Mouse (Mus musculus) hindbrain, embryonic 16.5 days (tissue): ENCODE data around the gene Cnksr3. TPM values are rescaled to one million over a fixed set of nuclear protein-coding genes. Genes with fewer than 3 reads are reported as not detected.

Experiments
- ATAC-seq: fragments of 200-750 bp; cut with Nextera tagmentation; 2 replicates; pipeline ENCODE4 v1.8.0; 2017; ENCODE audit warnings: moderate TSS enrichment, moderate library complexity
- H3K27ac ChIP-seq: fragments of 300-500 bp; sonication (generic); 2 replicates; pipeline ENCODE4 v1.5.1; 2014; ENCODE audit warnings: low read depth, mild to moderate bottlenecking, control low read depth, low read length, moderate library complexity
- H3K27me3 ChIP-seq: fragments of 300-500 bp; sonication (generic); replicated peaks from 2 replicates; pipeline ENCODE4 v1.6.1; 2014; ENCODE audit warnings: low read length; ENCODE audit not compliant: control insufficient read depth, insufficient read depth
- H3K36me3 ChIP-seq: fragments of 300-500 bp; sonication (generic); 2 replicates; pipeline ENCODE4 v1.6.1; 2014; ENCODE audit warnings: mild to moderate bottlenecking, low read length, moderate library complexity, mixed read lengths; ENCODE audit not compliant: control insufficient read depth, insufficient read depth
- H3K4me1 ChIP-seq: fragments of 300-500 bp; sonication (generic); 2 replicates; pipeline ENCODE4 v1.6.1; 2014; ENCODE audit warnings: low read depth, low read length; ENCODE audit not compliant: control insufficient read depth, insufficient read depth
- H3K4me2 ChIP-seq: fragments of 300-500 bp; sonication (generic); 2 replicates; pipeline ENCODE4 v1.6.1; 2014; ENCODE audit warnings: mild to moderate bottlenecking, low read length, control low read depth, moderate library complexity
- H3K4me3 ChIP-seq: fragments of 300-500 bp; sonication (generic); 2 replicates; pipeline ENCODE4 v1.5.1; 2014; ENCODE audit warnings: mild to moderate bottlenecking, low read length, control low read depth, moderate library complexity
- H3K9ac ChIP-seq: fragments of 300-500 bp; sonication (generic); 2 replicates; pipeline ENCODE4 v1.6.1; 2014; ENCODE audit warnings: low read depth, mild to moderate bottlenecking, control low read depth, low read length, moderate library complexity
- H3K9me3 ChIP-seq: fragments of 300-500 bp; sonication (generic); 2 replicates; pipeline ENCODE4 v1.6.1; 2014; ENCODE audit warnings: mild to moderate bottlenecking, low read length, moderate library complexity; ENCODE audit not compliant: control insufficient read depth
- WGBS: fragments of 180-500 bp; shearing (Covaris S2); extraction: QIAGEN DNeasy Blood & Tissue Kit; methylation state at CpG from one replicate; pipeline ENCODE4 v1.1.7; 2014; 5-methylcytosine and 5-hydroxymethylcytosine counted together
- polyA plus RNA-seq: library from polyadenylated mRNA; unstranded; fragments of >200 nt; fragmentation: Nextera tagmentation; extraction: Ambion mirVana; gene quantifications from 2 replicates; pipeline ENCODE4 v1.2.1, GENCODE M21; 2015

Cnksr3 gene
- polyA plus RNA-seq, result 3.7 and 4.2 TPM in 2 replicates

DNA sequence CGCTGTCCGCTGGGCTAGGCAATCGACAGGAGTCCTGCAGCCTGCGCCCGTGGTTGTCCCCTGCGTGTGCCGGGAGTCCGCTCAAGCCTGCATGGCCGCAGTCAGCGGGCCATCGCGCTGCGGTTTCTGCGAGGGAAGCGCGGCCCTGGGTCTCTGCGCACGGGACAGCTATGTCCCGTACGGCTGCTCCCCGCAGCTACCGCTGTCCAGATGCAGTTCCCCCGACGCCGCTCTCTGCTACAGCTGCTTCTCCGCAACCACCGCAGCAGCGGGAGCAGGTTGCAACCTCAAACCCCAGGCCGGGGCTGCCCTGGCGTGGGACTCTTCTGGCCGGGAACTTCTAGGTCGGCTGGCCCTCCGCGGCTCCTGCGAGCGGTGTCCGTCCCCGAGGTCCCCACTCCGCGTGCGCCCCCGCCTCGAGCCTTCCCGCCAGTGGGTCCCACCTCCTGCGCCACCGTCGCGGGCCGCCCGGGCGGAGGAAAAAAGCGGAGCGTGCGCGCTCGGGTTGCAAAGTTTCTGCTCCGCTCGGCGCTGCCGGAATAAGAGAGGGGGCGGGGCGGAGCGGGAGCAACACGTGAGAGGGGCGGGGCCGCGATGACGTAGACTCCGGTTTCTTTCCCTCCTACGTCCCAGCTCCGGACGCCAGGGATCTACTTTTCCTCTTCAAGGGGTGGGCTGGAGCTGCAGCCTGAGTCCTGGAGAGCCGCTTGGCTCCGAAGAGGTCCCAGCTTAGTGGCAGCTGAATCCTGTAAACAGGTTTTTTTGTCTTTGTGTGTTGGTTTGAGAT lies at the start of gene Cnksr3:
Gene Cnksr3 (minus strand): TSS at position 542 of the 787 bp plus-strand sequence.
- peak within 1 kb of the TSS; percentile 98 for H3K4me2 ChIP-seq
- no peaks in the 10 kb centered on the region for H3K27me3 ChIP-seq
- no peaks in the 10 kb centered on the region for H3K36me3 ChIP-seq
- H3K4me3 ChIP-seq, result peak within 1 kb of the TSS; percentile 86
- H3K4me1 ChIP-seq, result peaks cover 8% of the 10 kb centered on the region
- peak; percentile 90 for ATAC-seq
- H3K27ac ChIP-seq, result peak within 1 kb of the TSS; percentile 75
- WGBS, result under 1% methylated on average over 69 of the region's 74 CpGs
- H3K9me3 ChIP-seq, result no peaks in the 10 kb centered on the region
- H3K9ac ChIP-seq, result peak within 1 kb of the TSS; percentile 78

DNA sequence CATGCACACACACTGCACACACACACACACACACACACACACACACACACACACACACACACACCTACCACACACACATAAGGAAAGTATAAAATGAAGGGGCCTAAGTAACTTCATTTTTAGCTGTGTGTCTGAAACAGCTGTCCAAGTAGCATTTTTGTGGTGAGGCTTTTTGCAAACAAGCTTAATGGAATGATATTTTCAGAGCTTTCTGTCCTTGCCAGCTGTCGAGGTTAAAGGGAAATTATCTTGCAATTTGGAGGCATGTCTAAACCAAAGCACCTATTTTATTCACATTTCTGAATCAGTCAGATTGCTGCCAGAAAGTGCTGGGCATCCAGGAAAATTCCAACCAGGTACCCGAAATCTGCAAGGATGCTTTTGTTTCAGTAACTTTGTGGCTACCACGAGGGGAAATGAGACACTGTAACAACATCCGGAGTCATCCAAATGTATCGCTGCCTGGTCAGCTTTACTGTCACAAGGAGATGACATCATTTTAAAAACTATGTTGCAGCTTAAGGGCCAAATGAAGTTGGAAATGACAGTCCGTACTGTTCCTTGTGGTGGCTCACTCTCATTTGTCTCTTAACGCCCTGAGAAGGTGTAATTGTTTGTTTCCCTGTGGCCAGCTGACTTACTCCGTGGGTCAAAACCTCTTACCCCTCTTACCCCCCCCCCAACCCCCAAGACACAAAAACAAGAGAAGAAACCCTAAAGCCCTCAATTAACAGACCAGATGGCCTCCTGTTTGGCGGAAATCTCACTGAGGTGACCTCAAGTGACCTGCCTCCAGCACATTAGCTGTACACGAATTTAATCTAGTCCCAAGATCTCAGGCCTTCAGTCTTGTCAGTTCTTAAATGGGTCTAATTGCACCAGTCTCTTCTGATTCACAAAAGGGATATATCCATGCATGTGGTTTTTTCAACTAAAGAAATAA lies 48.4 kb upstream of the Cnksr3 start:
- H3K27ac ChIP-seq, result no peak overlapping the region
- 61% methylated on average over 10 of the region's 10 CpGs for WGBS
- H3K9ac ChIP-seq, result no peak overlapping the region
- no peak for ATAC-seq
- no peaks in the 10 kb centered on the region; the same call in 1 of the 2 replicates for H3K4me1 ChIP-seq
- H3K27me3 ChIP-seq, result no peaks in the 10 kb centered on the region
- H3K4me3 ChIP-seq, result no peak overlapping the region
- H3K9me3 ChIP-seq, result no peaks in the 10 kb centered on the region
- H3K36me3 ChIP-seq, result no peaks in the 10 kb centered on the region
- H3K4me2 ChIP-seq, result no peak overlapping the region

DNA sequence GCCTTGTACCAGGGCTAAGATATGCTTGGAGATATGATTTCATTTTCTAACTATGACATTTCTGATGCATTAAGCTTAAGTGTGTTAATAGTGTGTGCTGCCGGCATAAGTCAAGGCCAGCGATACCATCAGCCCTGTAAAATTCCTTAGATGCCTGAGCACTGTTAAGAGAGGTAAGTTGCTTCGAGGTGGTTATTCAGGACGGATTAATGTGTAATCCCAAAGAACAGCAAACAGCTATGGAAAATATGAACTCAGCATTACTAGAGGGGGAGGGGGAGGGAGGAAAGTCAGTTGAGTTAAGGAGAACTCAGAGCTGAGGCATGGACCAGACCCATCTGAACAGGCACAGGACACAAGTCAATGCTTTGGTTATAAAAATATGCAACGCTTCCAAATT lies 46.6 kb upstream of the Cnksr3 start:
- Histone ChIP-seq H3K4me1 (no peaks in the 10 kb centered on the region), H3K4me3 (no peak overlapping the region), H3K9me3 (no peaks in the 10 kb centered on the region), H3K4me2 (no peak overlapping the region), H3K27me3 (no peaks in the 10 kb centered on the region), H3K9ac (no peak overlapping the region), H3K27ac (no peak overlapping the region), H3K36me3 (no peaks in the 10 kb centered on the region)
- 90% methylated on average over 5 of the region's 5 CpGs for WGBS
- no peak for ATAC-seq

DNA sequence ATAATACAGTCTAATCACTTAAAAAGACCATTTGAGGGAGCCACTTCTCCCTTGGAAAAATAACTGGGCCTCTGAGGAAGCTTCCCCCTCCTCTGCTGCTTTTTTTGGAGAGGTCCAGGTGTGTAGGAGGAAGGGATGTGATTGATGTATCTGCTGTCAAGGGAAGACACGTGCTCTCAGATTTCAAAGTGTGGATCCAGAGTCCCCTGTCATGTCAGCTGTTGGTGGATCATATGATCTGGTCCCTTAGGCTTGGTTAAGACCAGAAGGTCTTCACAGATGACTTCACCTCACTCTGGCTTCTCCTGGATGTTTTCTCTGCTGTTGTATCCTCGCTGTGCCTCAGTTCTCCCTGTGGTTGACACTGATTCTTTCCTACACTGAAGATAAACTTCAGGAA lies 38.4 kb upstream of the Cnksr3 start:
- no peak overlapping the region for H3K4me2 ChIP-seq
- no peak overlapping the region for H3K27ac ChIP-seq
- no peak overlapping the region for H3K4me3 ChIP-seq
- no peak for ATAC-seq
- no peaks in the 10 kb centered on the region for H3K4me1 ChIP-seq
- no peaks in the 10 kb centered on the region for H3K36me3 ChIP-seq
- H3K27me3 ChIP-seq, result no peaks in the 10 kb centered on the region
- 69% methylated on average over 2 of the region's 2 CpGs for whole genome bisulfite sequencing
- no peak overlapping the region for H3K9ac ChIP-seq
- H3K9me3 ChIP-seq, result no peaks in the 10 kb centered on the region

DNA sequence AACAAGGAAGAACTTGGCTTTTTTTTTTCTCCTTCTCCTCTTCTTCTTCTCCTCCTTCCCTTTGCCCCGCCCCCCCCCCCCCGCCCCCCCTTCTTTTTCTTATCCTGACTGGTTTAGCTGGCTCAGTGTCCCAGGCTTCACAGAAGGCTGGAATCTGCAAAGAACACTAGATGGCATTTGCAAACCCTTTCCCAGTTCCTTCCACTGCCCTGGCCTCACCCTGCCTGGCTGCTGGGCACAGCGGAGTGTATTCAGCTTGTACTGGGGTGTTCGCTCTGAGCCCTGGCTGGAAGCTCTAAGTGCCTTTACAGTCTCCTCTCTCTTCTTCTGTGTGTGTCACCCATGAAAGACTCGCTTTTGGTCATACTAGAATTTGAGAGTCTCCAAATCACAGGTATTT lies 22.6 kb upstream of the Cnksr3 start:
- Histone ChIP-seq H3K4me1 (no peaks in the 10 kb centered on the region), H3K4me3 (no peak overlapping the region), H3K27me3 (no peaks in the 10 kb centered on the region), H3K27ac (no peak overlapping the region), H3K9ac (no peak overlapping the region), H3K9me3 (no peaks in the 10 kb centered on the region), H3K36me3 (no peaks in the 10 kb centered on the region), H3K4me2 (no peak overlapping the region)
- no peak for ATAC-seq
- 28% methylated on average over 4 of the region's 5 CpGs for WGBS

DNA sequence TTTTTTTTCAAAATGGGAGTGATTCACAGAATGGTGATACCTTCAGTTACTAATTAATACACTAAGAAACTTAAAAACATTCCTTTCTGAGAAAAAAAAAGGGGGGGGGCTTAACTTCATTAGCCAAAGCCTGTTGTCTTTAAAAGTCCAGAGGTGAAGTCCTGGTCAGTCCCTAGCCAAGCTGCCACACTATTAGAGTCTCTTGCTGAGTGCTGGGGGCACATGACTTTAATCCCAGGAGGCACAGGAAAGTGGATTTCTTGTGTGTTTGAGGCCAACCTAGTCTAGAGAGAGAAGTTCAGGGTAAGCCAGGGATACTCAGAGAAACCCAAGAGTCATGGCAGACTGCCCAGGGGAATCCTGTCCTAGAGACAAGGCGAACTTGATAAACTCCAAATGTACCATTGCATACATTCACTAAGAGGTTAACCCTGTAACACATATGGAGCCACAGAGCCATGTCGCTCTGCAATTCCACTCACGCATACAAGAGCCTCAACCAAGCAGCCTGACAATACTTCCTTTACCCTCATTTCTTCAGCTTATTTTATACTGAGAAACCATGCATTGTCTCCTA lies 5.6 kb upstream of the Cnksr3 start:
- Histone ChIP-seq H3K9me3 (no peaks in the 10 kb centered on the region), H3K4me1 (peaks cover 3% of the 10 kb centered on the region), H3K4me2 (no peak overlapping the region), H3K27me3 (no peaks in the 10 kb centered on the region), H3K9ac (no peak overlapping the region), H3K27ac (no peak overlapping the region), H3K4me3 (no peak overlapping the region), H3K36me3 (no peaks in the 10 kb centered on the region)
- WGBS, result 94% methylated on average over 3 of the region's 3 CpGs
- ATAC-seq, result no peak

DNA sequence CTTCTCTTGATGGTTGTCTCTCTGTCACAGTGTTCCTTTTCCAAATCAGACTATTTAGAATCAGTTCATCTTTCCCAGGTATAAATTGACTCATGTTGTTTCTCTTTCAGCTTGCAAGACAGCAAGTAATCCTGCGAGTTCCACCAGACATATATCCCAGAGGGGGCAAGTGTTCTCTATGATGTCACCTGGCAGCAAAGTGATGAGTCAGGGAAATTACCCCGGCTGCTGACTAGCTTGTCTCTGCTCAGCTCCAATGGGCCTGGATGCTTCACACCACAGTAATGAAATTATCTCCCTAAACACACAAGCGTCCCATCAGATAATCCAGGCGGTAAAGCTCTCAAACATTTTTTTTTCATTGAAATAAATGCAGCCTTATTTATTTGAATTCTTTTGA lies 2.7 kb upstream of the Cnksr3 start:
- H3K4me1 ChIP-seq, result peaks cover 8% of the 10 kb centered on the region
- 75% methylated on average over 4 of the region's 4 CpGs for WGBS
- H3K27ac ChIP-seq, result no peak overlapping the region
- H3K27me3 ChIP-seq, result no peaks in the 10 kb centered on the region
- no peak overlapping the region for H3K4me3 ChIP-seq
- no peaks in the 10 kb centered on the region for H3K36me3 ChIP-seq
- no peak overlapping the region for H3K9ac ChIP-seq
- no peak for ATAC-seq
- H3K9me3 ChIP-seq, result no peaks in the 10 kb centered on the region
- no peak overlapping the region for H3K4me2 ChIP-seq

DNA sequence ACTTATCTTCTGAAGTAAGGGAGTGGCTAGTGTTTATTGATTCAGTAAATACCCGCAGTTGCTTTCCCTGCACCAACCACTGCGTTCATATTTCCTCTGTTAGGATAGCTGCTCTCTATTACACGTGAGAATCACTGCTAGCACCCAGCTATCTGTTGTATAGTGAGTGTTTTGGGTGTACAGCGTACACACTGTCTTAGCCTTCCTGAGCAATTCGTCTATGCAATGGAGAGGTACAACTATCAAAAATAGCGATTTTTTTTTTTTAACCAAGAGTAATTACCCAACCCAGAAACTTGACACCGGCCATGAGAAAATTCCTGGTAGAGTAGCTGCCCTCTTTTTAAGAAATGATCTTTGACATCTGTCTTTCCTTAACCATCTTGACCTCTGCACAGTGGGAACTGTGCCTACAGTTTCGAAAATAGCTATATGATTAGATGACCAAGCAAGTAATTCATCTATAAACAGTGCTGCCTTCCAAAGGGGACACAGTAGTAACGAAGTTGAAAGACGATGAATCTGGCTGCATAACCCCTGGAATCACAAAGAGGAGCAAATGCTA lies 1.1 kb upstream of the Cnksr3 start:
- WGBS, result 64% methylated on average over 10 of the region's 10 CpGs
- H3K27me3 ChIP-seq, result no peaks in the 10 kb centered on the region
- no peak overlapping the region for H3K27ac ChIP-seq
- H3K4me3 ChIP-seq, result peak overlapping the region; percentile 86; the same call in 1 of the 2 replicates
- H3K36me3 ChIP-seq, result no peaks in the 10 kb centered on the region
- H3K9ac ChIP-seq, result peak overlapping the region; percentile 11; the same call in 1 of the 2 replicates
- H3K4me2 ChIP-seq, result peak overlapping the region; percentile 98
- H3K4me1 ChIP-seq, result peaks cover 8% of the 10 kb centered on the region
- no peak for ATAC-seq
- no peaks in the 10 kb centered on the region for H3K9me3 ChIP-seq
